Mouse (Mus musculus): ENCODE results near the gene Tbccd1.

The Tbccd1 gene

GRCm38 (mm10) chr16:22857431-22858113 lies at the start of gene Tbccd1, which contains the start of gene Dnajb11:
Gene Tbccd1, minus strand, starts transcription at chr16:22857669.
Gene Dnajb11, plus strand, starts transcription at chr16:22857845.
- DNase-seq (ENCODE audit: low read depth) = peak; percentile 97

- DNase-seq (ENCODE audit: low read depth) = no peak
Observed at GRCm38 (mm10) chr16:22901326-22901725, 43.9 kb upstream of the Tbccd1 start.

GRCm38 (mm10) chr16:22899866-22900570 lies 42.5 kb upstream of the Tbccd1 start:
- DNase-seq (ENCODE audit: low read depth) = no peak

GRCm38 (mm10) chr16:22899346-22899745 lies 41.9 kb upstream of the Tbccd1 start:
- DNase-seq (ENCODE audit: low read depth) = no peak

DNA sequence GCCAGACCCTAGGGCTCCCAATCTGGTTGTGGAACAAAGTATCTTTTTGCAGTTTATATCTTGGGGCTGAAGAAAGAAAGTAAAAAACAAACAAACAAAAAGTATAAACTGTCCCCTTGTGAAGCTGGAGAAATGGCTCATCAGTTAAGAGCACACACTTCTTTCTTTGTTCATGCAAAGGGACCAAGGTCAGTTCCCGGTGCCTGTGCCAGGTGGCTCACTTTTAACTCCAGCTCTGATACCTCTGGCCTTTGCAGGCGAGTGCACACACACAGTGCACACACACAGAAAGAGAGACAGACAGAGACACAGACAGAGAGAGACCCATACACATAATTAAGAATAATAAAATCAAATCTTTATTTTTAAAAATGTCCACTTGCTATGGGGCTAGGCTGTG lies 39.1 kb upstream of the Tbccd1 start:
- no peak for DNase-seq (ENCODE audit: low read depth)

DNA sequence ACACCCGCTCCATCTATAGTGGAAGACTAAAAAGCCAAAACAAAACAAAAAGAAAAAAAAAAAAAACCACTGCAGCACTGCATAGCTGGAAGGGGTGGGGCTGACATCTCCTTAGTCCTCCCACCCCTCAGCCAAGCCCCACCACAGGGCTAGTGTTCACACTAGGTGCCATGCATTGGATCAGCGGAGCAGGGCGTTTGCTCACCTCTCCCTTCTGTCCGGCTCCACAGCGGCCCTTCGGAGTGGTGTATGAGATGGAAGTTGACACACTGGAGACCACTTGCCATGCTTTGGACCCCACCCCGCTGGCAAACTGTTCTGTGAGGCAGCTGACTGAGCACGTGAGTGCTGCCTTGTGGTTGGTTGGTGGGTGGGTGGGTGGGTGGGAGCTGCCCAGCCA lies 36.6 kb upstream of the Tbccd1 start:
- DNase-seq (ENCODE audit: low read depth) = no peak

DNA sequence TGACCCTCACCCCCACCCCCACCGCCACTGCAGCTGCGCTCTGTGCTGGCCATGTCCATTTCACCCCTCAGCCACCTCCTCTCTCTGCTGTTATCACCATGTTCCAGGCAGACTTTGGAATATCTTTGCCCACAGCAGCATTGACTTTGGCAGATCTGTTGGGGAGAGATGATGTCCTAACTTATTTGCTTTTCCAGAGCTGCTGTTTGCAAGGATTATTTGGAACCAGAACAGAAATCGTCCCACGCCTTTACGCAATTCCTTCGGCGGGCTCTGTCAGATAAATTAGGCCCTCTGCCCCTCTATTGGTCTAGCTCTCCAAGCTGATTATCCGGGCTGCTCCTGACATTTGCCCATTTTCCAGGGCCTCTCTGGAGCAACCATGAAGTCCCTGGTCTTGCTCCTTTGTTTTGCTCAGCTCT lies 34.3 kb upstream of the Tbccd1 start:
- DNase-seq (ENCODE audit: low read depth) = no peak

- no peak for DNase-seq (ENCODE audit: low read depth)
Observed at GRCm38 (mm10) chr16:22890683-22891510, 33.4 kb upstream of the Tbccd1 start, which contains the start of gene Ahsg. Gene Ahsg, plus strand, starts transcription at chr16:22891277.

- no peak for DNase-seq (ENCODE audit: low read depth)
Observed at GRCm38 (mm10) chr16:22889716-22890115, 32.2 kb upstream of the Tbccd1 start.

DNA sequence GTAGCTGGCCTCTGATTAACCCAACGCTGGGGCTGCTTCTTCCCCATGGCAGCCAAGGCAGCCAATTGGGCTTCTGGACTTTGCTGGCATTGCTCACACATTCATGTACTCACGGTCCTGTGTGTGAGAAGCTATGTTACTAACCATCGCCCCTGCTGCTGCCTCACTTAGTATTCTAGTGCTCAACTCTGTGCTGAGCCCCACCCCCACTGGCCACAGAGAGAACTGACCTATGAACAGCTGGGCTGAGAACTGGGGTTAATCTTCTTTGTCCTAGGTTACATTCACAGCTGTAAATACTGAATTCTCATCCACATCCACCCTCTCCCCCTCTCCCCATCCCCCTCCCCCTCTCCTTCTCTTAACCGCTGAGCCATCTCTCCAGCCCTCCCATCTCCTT lies 31.4 kb upstream of the Tbccd1 start:
- no peak for DNase-seq (ENCODE audit: low read depth)

DNA sequence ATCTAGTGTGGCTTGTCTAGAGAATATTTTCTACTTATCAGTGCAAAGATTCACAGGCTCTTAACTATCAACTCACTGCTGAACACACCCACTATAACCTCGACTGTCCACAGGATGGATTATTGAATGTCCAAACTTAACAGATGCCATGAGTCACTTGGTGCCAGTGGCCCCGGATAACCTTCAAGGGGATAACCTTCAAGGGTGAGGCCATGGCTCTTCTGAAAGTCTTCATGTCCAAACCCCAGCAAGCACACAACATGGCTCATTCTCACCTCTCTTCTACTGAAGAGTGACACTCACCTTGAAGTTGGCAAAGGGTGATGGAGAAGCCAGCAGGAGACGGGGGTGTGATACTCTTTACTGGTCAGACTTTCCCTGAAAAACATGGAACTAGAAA lies 29.3 kb upstream of the Tbccd1 start:
- no peak for DNase-seq (ENCODE audit: low read depth)

- no peak for DNase-seq (ENCODE audit: low read depth)
Observed at GRCm38 (mm10) chr16:22885356-22885755, 27.9 kb upstream of the Tbccd1 start.

DNA sequence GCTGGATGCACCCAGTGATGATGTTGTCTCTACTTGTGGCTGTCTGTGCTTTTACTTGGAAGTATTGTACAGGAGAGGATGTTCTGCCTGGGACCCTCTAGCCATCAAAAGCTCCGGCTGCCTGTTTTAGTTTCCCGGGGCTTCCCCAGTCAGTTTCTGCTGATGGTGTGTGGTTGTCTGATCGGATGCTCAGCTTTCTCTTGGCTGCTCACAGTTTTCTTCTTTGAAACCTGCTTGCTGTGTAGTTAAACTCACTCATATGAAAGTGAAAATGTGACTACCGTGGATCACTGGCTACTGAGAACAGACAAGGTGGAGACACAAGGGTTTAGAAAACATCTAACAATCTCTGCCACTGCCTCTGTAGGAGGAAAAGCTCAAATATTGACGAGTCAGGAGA lies 26.0 kb upstream of the Tbccd1 start:
- DNase-seq (ENCODE audit: low read depth) = no peak

- no peak for DNase-seq (ENCODE audit: low read depth)
Observed at GRCm38 (mm10) chr16:22881487-22881886, 24.0 kb upstream of the Tbccd1 start.

DNA sequence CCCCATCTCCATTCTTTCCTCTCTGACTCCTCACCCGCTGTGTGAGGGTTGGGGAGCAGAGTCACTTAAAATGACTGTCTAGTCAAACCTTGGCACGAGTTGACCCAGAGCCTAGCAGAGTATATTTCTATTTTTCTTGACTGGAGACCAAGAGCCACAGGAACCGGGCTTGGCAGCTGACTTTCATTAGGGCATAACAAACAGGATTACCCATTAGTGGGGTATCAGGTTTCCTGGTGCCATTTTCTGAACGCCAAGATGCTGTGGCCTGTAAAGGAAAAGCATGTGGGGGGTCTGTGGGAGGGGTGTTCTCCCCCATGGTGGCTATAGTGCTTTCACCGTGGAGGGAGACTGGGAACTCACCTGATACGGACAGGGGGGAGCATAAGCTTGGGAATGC lies 23.4 kb upstream of the Tbccd1 start:
- no peak for DNase-seq (ENCODE audit: low read depth)

DNA sequence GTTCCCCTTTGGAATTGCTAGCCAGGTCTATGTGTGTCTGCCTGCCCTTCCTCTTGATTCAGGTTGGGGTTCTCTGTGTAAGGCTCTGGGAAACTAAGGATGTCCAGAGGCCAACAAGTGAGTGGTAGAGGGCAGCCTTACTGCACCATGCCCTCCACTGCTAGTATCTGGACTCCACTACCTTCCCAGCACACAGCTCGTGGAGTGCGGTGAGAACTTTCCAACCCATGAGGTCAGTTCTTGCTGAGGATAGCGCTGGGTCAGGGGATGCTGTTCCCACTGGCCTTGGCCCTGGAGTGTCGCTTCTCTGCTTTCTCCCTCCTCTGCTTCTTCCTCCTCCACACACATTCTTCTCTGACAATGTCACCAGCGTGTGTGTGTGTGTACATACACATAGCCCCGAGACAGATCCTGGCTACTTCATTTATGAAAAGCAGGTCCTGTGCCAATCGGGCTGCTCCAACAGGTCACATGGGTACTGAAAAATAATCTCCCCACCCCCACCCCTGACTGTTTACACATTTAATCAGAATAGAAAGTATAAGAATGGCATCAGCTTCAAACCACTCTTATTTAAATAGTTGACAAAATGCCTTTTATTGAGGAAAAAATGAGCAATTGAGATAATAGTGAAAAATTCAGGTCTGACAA lies 22.6 kb upstream of the Tbccd1 start:
- no peak for DNase-seq (ENCODE audit: low read depth)

DNA sequence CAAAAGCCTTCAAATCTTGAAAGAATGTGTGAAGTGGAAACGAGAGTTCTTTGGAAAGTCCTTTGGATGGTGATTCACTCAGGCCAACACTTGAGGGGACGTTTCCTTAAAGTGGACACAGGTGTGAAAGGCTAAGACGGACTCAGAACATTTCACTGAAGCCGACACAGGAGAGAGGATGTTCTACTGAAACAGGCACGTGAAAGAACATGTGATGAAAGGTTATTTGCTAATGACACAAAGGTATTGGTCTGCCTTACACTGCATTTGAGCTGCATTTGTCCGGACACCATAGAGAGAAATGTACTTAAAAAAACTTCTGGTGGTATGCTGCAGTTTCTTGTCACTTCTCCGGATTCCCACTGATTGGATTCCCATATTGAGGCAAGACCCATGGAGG lies 21.2 kb upstream of the Tbccd1 start:
- no peak for DNase-seq (ENCODE audit: low read depth)

DNA sequence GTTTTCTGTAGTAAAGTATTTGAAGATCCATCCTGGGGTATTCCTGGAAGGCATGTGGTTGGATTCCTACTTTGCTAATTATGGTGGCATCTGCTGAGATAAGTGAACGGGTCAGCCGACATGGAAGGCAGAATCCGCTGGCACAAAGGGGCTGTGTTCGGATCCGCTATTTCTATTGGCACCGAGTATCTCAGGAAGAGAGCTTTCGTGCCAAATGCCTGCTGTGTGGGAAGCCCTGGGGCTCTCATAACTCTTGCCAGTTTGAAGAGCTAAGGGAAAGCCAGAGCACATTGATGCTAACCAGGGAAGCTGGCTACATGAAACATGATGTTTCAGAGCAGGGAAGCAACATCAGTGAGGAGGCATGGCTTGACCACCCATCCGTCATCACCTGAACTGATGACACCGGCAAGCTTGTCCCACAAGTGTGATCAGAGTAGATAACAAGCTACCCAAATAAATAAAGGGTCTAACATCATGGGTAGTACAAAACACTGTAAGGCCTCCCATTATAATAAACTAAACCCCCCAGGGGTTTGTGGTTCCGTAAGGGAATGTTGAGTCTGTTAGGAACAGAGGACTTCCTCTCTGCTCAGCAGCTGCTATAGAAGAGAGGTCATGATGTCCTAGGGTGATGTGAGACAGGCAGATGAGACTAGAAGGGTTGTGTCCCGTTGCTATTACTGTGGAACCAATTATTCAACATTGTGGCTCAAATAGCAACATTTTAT lies 20.4 kb upstream of the Tbccd1 start:
- DNase-seq (ENCODE audit: low read depth) = no peak

GRCm38 (mm10) chr16:22876218-22877043 lies 19.0 kb upstream of the Tbccd1 start:
- DNase-seq (ENCODE audit: low read depth) = no peak

GRCm38 (mm10) chr16:22873369-22873768 lies 15.9 kb upstream of the Tbccd1 start:
- DNase-seq (ENCODE audit: low read depth) = no peak

DNA sequence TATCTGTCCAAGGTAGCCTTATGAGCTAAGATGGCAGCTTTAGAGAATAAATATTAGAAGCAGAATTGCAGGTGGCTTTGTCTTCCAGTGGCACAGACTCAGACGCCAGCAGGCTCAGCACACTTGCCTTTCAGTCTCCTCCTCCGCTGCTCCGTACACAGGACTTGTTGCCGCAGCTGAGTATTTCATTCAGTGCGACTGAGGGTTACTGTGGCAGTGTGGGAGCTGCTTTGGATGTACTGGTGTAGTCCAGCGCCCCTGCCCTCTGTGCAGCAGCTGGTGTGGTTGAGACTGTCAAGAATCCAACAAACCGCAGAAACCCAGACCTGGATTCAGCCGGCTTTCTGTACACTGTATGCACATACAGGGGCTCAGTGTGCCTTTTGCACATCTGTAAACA lies 14.9 kb upstream of the Tbccd1 start:
- no peak for DNase-seq (ENCODE audit: low read depth)

Data from c-Kit-positive CD71-positive TER-119-negative erythroid progenitor cells, embryonic 14.5 days (primary cell).